Mouse (Mus musculus) frontal cortex, postnatal 10 days (tissue): ENCODE results near the gene Fbxl3.

Experiments
- DNase-seq, 2 experiments: peaks; one replicate each; pipeline ENCODE4 v3.0.0; 2022; ENCODE audit warnings: low spot score in 2 of 2, mixed read lengths in 1 of 2

The Fbxl3 gene

DNA sequence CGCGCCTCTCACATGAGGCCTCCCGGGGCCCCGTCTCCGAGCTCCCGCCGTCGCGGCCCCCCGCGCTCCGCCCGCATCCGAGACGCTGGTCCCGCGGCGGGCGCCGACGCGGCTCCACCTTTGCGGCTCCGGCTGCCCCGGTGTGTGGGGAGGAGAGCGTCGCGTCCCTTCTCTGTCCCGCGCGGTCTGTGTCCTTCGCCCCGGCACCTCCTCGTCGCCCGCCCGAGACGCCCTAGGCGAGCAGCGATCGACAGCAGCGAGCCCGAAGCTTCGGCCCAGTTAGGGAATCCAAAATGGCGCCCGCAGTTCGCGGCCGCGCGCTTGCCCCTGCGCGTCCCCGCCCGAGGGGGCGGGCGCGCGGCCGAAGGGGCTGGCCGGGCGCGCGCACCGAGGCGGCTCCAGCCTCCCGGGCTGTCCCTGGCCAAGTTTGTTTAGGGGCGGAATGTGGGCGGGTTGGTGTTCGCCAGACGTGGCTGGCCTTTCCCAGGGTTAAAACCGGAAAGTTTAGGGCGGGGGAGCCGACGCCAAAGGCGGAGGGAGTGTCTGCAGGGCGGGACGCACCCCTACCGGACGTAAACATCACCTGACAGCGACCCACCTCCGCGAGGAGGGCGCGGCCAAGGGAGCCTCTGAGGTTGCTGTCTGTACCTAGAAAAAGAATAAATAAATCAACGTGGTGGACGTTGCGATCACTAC is at the start of gene Fbxl3:
TSS of gene Fbxl3 (minus strand) at position 329 of the 696 bp plus-strand sequence.
- DNase-seq: peak; percentile 69 to 73

DNA sequence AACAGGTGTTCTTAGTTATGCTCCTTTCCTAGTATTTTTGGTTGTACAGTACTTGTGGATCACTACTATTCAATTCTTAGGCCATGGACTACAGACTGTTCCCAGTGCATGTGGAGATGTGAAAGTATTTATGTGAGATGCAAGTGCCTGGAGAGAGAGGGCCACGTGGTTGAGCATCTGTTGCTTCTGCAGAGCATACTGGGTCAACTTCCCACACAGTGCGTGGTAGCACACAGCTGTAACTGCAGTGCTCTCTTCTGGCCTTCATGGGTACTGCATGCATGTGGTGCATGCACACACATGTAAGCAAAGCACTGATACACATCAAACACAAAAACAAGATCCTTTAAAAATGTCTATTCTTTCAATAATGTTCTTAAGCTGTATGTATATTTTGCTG is 32.6 kb upstream of the Fbxl3 start:
- DNase-seq: peak in 1 of 2 experiments; percentile 36

DNA sequence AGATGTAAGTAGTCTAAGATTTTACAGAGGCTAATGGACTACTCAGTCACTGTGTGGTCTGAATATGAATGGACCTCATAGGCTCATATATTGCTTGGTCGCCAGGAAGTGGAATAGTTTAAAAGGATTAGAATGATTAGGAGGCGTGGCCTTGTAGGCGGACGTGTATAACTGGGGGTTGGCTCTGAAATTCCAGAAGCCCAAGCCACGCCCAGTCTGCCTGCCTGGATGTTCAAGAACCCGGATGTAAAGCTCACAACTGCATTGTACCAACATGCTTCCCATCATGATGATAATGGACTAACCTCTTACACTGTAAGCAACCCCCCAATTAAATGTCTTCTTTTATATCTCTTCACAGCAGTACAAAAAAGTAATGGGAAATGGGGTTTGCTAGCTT is 26.4 kb upstream of the Fbxl3 start:
- DNase-seq: no peak

DNA sequence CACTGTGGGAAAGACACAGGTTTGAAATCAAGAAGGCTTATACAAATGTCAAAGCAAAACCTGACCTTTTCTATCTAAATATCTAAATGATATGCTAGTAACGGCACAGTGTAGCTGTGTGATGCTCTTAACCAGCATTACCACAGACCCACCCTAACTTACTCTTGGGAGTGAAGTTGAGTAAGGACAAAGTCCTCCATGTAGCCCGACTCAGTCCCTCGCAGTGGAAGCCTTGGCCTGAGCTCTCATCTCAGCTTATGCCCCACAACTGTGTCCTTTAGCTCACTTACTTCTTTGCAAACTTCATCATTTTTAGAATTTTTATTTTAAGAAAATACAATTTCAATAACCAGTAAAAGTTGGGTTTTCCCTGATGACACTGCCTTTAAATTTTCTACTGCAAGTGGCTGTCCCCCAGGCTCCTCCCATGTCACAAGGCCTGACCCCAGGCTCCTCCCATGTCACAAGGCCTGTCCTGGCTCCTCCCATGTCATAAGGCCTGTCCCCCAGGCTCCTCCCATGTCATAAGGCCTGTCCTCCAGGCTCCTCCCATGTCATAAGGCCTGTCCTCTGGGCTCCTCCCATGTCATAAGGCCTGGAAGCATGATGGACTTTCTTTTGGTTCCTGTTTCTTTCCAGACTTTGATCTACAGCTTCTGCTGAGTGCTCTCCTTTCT is 15.8 kb upstream of the Fbxl3 start:
- DNase-seq: no peak

DNA sequence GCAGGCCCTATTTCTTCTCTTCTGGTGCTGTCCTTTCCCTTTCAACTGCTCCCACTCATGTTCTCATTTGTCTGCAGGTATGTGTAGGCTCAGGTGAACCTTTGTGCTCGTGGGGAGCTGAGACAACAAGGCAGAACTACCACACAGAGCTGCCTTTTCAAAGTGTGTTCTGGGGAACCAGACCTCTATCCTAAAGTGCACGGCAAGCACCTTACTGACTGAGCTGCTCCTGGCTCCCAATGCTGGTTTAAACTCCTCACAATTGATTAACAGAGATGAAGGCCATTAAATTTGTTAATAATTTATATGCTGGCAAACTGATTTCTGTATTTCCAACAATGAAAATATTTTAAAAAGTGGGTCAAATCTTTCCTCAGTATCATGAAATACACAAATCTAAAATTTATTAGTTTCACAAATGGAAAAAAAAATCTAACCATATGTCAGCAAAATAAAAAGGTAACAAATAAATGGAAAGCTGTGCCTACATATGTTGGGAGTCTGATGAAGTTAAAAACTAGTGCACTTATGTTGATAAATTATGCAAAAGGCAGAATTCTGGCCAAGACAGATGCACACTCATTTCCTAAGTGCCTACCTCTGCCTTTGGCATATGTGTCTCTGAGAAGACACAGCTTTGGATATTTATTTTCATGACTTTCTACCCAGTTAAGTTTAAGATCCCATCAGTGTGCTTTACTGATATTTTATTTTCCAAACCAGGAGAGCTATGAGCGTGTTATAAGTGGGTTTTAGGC is 13.4 kb upstream of the Fbxl3 start:
- no peak for DNase-seq

DNA sequence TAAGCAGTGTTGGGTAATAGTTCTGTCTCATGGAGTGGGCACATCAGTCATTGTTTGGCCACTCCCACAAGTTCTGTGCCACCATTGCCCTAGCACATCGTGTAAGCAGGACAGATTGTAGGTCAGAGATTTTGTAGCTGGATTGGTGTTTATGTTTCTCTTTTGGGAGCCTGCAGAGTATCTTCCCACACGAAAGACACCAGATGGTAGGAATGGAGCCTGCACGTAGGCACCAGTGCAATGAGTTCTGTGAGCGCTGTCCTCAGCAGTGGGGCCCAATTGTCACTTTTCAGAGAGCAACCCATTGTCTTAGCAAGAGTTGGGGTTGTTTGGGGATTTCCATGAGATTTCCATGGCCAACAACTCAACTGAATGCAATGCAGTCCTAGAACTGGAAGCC is 10.6 kb upstream of the Fbxl3 start:
- no peak for DNase-seq

DNA sequence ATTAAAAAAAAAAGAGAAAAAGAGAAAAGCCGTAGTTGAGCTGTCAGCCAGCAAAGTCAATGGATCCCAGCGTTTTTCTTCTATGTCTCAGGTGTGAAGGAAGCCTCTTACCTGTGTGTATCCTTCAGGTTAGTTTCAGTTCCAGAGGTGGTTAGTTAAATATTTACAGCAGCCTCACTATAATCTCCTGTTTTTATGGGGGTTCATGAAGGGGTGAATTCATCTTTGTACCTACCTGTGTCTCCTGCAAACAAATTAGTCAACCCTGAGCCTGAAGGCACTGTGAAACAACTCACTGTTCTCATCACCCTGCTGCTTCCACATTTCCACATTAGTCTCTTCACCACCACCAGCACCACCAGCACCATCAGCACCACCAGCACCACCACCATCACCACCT is 6.9 kb upstream of the Fbxl3 start:
- no peak for DNase-seq

DNA sequence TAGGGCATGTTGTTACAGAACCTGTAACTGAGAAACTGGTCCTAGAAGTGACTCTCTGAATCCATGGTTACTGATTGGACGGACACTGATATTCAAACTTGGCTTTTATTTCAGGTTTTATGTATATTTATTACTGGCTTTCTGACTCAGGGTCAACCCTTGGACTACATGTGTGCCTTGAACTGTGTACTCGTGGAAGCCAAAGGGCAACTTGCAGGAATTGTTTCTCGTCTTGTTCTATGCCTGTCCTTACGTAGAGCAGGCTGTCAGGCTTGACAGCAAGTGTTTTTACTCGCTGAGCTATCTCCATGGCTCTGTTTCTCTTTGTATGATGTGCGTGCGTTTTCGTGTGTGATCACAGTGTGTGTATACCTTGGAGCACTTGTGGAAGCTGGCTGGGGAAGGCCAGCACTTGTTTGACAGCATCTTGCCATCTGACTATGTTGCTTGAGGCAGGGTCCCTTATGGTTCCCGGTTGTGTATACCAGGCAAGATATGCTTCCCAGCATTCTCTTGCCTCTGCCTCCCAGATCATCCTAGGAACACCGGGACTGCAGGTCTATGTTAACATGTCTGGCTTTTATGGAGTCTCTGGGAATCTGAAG is 3.5 kb upstream of the Fbxl3 start:
- DNase-seq: no peak

DNA sequence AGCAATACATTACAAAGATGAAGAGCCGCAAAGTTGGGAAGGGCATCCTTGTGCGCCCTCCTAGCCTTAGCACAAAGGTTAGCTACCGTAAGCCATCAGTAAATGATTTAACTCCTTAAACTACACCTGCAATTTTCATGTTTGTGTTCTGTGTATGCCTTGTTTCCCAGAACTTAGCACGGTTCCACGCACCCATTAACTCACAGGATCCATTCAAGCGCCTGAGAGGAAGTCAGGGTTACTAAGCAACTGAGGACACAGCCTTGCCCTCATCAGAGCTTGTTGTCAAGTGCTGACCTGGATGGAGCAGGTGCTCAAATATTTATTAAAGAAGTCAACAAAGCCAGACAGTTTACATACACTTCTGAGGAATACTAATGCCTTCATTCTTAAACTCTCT is 2.9 kb upstream of the Fbxl3 start:
- DNase-seq: no peak

DNA sequence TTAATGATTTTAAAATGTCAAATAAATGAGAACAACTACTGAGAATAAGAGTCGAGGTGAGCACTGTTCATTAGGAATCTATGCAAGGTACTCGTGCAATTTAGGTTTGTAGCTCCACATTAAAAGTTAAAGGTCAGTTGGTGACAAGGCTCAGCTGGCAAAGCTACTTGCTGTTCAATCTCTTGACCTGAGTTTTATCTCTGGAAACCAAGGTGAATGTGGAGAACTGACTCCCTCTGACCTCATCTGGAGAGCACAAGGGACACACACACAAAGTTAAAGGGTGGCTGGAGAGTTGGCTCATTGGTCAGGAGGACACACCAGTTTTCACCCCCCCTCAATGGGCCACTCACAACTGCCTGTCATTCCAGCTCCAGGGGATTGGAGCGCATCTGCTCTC is 1.8 kb upstream of the Fbxl3 start:
- DNase-seq: no peak

DNA sequence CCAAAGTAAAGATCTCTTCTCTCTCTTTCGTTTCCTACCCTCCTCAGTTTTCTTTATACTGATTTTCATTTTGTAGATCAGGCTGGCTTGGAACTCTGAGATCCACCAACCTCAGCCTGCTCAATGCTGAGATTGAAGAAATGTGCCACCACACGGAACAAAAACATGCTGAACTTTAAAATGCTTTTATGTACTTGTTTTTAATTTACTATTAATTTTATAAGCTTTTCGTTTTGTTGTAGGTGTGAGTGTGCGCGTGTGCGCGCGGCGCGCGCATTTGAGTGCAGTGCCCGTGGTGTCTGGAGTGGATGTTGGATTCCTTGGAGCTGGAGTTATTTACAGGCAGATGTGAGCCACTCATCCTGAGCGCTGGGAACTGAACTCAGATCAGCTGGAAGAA is 930 bp upstream of the Fbxl3 start:
- no peak for DNase-seq

DNA sequence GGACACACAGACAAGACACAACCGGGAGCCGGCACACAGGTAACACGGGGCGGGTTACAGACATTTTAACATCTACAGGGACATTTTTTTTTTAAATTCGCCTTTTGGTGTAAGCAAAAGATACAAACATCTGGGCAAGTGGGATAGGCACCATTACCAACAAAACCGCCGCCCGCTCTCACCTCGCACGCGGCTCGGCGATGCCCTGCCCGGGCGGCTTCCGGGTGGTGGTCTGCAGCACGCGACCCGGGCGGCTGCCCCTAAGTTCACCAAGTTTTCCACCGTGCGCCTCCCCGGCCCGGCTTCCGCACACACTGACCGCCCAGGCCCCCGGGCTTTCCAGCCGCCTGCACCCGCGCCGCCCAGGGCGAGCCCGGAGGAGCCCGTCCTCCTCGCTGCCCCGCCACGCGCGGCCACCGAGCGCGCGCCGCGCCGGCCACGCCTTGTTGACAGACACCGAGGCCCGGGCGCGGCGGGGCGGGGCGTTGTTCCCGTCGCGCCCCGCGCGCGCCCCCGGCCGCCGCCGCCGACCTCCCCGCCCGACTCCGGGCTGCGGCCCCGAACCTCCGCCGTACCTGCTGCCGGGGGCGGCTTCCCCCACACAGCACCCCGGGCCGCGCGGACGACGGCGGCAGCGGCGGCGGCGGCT is 655 bp downstream of the Fbxl3 start:
- DNase-seq: peak; percentile 54 to 76

DNA sequence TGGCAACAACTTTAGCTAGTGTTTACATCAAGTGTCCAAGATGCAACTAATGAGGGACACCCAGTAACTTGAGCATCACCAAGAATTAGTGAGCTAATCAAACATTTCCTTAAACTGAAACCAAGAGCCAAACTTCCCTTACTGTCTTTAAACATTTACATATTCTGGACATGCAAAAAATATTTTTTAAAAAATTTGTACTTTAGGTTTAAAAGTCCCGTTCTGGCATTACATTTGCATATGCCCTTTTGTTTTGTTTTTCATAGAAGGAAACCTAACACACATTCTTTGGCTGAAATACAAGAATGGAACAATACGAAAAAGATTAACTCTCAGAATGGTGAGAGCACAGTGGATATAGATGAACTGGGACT is 1.2 kb downstream of the Fbxl3 start:
- no peak for DNase-seq

DNA sequence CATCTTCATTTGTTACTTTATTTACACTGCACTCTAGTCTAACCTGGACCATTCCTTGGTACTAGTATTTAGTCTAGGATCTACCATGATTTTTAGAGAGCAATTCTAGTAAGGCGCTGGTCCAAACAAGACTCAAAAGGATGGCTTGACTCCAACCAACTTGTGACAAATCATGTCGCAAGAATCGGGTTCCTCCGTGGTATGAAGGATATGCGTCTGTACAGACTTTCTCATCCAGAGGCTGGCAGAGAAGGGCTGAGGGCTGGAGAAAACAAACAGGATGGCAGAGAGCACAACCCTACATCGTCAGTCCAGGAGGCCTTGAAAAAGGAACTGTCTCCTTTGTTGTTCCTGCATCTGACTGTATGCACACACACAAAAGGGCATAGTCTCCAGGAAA is 2.7 kb downstream of the Fbxl3 start:
- no peak for DNase-seq

DNA sequence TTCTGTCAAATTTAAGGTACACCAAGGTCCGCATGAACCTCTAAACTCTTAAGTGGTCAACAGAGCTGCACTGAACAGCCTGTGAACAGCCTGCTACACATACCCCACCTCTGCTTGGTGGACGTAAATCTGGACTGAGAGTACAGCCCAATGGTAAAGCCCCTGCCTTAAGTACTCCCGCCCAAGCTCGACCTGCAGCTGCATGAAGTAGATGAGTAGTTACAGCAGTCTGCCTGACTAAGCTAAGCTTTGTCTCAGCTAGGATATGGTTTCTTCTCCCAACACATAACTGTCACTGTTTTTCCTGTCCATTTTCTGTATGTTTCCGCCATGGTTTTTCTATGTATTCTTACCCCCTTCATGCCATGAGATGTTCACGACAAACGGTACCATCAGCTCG is 3.5 kb downstream of the Fbxl3 start:
- DNase-seq: no peak

DNA sequence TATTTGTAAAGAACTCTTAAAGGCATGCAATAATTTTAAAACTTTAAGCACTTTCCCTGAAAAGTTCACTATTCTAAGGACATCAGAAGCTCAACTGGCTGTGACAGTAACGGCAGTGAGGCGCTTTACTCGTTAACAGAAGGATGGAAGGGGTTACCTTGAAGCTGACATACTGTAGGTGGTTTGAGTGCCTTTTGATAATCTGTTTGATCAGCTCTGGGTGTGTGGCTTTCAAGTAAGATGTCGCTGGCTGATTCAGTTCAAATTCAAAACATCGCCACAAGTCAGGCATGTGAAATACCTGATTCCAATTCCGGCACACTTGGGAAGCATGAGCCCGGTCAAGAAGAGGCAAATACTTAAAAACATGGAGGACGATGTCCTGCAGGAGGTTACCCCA is 4.3 kb downstream of the Fbxl3 start:
- DNase-seq: no peak

DNA sequence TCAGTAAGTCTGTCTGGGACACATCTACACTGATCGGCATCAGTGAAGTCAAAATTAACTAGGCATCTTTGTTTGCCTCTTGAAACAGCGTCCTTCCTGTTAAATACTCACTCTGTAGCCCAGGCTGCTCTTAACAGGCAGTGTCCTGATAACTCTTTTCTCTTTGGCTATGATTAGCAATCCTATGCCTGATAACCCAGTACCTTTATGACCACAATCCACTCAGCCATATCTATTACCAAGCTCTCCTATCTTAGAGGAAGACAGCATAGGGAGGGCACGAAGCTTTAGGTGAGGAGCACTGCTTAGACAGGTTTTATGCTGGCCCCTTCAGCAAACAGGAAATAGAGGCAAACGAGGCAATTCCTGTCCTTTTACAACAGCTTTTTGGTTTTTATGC is 5.7 kb downstream of the Fbxl3 start:
- no peak for DNase-seq

DNA sequence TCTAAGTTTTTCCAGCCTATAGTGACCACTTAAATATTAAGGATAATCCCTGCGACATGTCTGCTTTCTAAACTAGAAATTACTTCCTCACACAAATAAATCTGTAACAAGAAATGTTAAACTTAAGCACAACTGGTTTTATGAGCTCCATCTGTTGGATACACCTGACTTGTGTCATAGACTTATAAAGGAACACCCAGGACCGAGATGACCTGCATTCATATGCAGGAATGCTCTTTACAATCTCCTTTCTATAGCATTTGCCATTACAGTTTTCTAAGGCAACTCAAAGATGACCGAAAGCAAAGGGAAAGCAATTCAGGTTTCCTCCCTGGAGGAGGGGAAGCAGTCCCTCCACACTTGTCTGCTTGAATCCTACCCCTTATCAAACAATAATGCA is 6.1 kb downstream of the Fbxl3 start:
- DNase-seq: no peak

DNA sequence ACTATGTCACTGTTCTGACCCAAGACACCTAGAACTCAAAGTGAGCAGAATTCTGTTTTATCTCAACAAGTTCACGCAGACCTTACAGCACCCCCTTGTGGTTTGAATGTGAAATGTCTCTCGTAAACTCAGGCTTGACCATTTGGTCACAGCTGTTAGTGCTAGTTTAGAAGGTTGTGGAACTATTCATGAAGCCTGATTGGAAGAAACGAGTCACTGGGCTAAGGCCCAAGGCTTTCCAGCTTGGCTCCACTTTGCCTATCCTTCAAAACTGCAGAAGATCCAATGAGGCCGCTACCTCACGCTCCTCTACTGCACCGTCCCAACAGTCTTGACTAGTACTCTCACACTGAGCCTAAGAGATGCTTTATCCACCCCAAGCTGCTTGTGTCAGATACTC is 10.7 kb downstream of the Fbxl3 start:
- no peak for DNase-seq

DNA sequence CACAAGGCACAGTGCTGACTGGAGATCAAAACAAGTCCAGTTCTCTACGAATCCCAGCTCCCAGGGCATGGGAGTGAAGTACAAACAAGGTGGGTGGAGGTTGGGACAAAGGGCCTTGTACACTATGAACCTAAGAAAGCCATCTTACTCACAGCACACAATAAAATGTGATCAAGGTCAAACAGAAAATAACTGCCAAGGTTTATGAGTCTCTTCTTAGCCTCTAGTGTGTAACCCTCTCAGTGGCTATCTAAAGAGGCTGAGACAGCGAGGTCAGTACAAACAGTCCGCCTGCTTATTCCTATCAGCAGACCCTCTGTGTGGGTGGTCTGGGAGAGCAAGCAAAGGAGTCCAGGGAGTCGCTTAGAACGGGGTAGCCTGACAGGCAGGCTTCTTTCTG is 11.5 kb downstream of the Fbxl3 start:
- DNase-seq: no peak

DNA sequence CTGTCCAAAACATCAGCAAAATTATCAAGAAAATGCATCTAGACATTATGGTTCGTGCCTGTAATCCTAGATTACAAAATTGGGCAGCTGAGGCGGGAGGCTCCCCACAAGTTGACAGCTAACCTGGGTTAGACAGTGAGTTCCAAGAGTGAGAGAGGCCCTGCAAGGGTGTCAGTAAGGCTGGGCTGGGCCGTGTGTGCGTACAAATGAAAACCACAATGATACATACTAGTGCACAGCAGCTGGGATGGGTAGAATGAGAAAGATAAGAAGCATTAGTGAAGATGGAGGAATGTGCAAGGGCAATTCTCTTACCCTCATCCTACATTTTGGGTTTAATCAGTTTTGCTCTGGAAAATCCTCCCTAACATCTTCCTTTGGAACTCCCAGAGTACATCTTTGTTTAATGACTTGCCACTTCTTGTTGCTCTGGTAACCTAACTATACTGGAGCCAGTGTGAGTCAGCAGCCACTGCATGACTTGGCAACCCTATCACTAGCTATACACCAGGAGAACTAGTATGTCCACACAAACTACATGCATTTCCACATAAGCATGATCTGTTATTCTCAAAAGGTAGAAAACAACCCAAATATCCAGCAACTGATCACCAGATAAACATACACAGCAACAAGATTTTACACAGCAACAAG is 12.6 kb downstream of the Fbxl3 start:
- DNase-seq: no peak
